Mouse (Mus musculus) ES-CJ7 (cell line): Measurements from ENCODE around the gene Chil1.

Experiments
- DNase-seq: peaks from one replicate; pipeline ENCODE4 v3.0.0; 2011; ENCODE audit warnings: low read depth, low spot score

The Chil1 gene

GRCm38 (mm10) chr1:134182025-134182424, at the start of gene Chil1:
Gene Chil1 (plus strand): TSS chr1:134182176.
- DNase-seq, result no peak

GRCm38 (mm10) chr1:134133316-134133715, 48.7 kb upstream of the Chil1 start:
- no peak for DNase-seq

- DNase-seq, result no peak
These were observed 45.6 kb upstream of the Chil1 start for GRCm38 (mm10) chr1:134136351-134136750.

GRCm38 (mm10) chr1:134138424-134138823, 43.6 kb upstream of the Chil1 start:
- no peak for DNase-seq

GRCm38 (mm10) chr1:134142363-134142794, 39.6 kb upstream of the Chil1 start:
- DNase-seq, result no peak

GRCm38 (mm10) chr1:134146066-134146465, 35.9 kb upstream of the Chil1 start:
- DNase-seq, result no peak

- DNase-seq, result no peak
These were observed 31.9 kb upstream of the Chil1 start for GRCm38 (mm10) chr1:134150076-134150475.

- no peak for DNase-seq
These were observed 31.2 kb upstream of the Chil1 start for GRCm38 (mm10) chr1:134150745-134151144.

GRCm38 (mm10) chr1:134151655-134152412, 30.1 kb upstream of the Chil1 start:
- peak; percentile 96 for DNase-seq

- no peak for DNase-seq
These were observed 29.1 kb upstream of the Chil1 start for GRCm38 (mm10) chr1:134152626-134153590.

GRCm38 (mm10) chr1:134154121-134154520, 27.9 kb upstream of the Chil1 start:
- peak; percentile 52 for DNase-seq

GRCm38 (mm10) chr1:134154655-134155054, 27.3 kb upstream of the Chil1 start:
- peak; percentile 66 for DNase-seq

- no peak for DNase-seq
These were observed 21.6 kb upstream of the Chil1 start for GRCm38 (mm10) chr1:134160404-134160803.

GRCm38 (mm10) chr1:134161399-134161798, 20.6 kb upstream of the Chil1 start:
- DNase-seq, result no peak

GRCm38 (mm10) chr1:134162510-134163225, 19.3 kb upstream of the Chil1 start:
- peak; percentile 36 for DNase-seq

GRCm38 (mm10) chr1:134163476-134163875, 18.5 kb upstream of the Chil1 start:
- DNase-seq, result no peak

GRCm38 (mm10) chr1:134164454-134164853, 17.5 kb upstream of the Chil1 start:
- DNase-seq, result no peak

GRCm38 (mm10) chr1:134166547-134166946, 15.4 kb upstream of the Chil1 start:
- no peak for DNase-seq

- DNase-seq, result no peak
These were observed 14.3 kb upstream of the Chil1 start for GRCm38 (mm10) chr1:134167416-134168305.

GRCm38 (mm10) chr1:134168567-134168966, 13.4 kb upstream of the Chil1 start:
- DNase-seq, result no peak
